Mouse (Mus musculus) heart, postnatal 36 days (tissue): ENCODE measurements around the gene Fas. TPM values are rescaled to one million over a fixed set of nuclear protein-coding genes. Genes with fewer than 3 reads are reported as not detected.

ENCODE experiments used
- DNase-seq, 2 experiments: peaks; one replicate each; pipeline ENCODE4 v3.0.0; 2021 to 2022
- intact Hi-C: fragments of 180-260 bp; cut with DNase I; formaldehyde crosslinking; loops from one replicate; pipeline ENCODE4 v1.15.1; 2025
- total RNA-seq, 2 experiments: library from RNA; stranded (reverse); gene quantifications; 2 replicates each; pipeline ENCODE4 v1.2.3; 2021

Gene Fas
- 10 to 100 TPM; 15.0 to 15.7 TPM for total RNA-seq

GRCm38 (mm10) chr19:34289948-34290789, at the start of gene Fas:
TSS of gene Fas (plus strand) at chr19:34290666.
- intact Hi-C loops: loop anchor here (5.0 kb wide), 1 partner anchor 37 kb away; no protein-coding TSS in a partner anchor
- DNase-seq: peak; percentile 80 to 83

DNA sequence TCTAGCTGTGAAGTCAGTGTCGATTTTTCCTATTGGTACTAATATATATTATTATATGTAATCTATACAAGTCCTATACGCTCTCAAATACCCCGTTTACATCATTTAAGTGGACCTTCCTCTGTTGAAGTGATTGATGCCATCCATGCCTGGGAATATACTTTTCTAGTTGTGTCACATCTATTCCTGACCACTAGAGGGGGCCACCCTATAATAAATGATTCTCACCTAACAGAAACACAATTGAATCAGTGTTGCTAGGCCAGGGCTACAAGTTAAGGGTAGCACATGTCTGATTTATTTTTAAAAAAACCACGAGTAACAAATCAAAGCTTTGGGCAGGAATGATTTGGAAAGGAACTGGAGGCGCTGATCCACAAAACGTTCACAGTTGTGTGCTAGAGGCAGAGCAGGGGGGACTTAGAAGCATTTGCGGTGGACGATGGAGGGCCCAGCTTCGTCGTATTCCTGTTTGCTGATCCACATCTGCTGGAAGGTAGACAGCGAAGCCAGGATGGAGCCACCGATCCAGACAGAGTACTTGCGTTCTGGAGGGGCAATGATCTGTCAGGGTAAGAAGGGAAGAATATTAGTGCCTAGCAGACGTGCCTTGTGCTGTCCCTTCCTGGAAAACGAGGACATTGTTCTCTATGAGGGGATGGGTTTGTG, 49.1 kb upstream of the Fas start:
- no peak for DNase-seq
- intact Hi-C loops: loop anchor here (2.0 to 10.0 kb wide), 2 partner anchors 307 to 533 kb away; no protein-coding TSS in a partner anchor

DNA sequence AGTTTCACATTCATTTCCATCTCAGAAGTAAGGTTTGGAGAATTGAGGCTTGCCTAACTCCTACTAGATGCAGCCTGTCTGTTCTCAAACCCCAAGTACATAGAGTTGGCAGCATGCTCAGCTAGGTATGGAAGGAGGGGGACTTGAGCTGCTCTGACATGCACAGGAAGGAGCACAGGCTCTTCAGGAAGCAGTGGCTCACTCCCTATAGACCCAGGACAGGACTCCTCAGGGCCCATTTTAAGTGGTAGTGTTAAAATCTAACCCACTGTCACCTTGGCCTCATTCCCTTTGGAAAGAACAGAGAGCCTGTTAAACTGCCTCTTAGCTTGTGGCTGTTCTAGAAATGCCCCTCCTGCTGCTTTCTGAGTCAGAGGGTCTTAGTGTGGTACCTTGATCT, 47.5 kb upstream of the Fas start:
- intact Hi-C loops: loop anchor here (10.0 kb wide), 1 partner anchor 532 kb away; no protein-coding TSS in a partner anchor
- no peak for DNase-seq

GRCm38 (mm10) chr19:34244056-34244455, 46.4 kb upstream of the Fas start:
- DNase-seq: peak; percentile 59 to 64
- intact Hi-C loops: loop anchor here (1.0 to 10.0 kb wide), 5 partner anchors 40 to 531 kb away; no protein-coding TSS in a partner anchor

DNA sequence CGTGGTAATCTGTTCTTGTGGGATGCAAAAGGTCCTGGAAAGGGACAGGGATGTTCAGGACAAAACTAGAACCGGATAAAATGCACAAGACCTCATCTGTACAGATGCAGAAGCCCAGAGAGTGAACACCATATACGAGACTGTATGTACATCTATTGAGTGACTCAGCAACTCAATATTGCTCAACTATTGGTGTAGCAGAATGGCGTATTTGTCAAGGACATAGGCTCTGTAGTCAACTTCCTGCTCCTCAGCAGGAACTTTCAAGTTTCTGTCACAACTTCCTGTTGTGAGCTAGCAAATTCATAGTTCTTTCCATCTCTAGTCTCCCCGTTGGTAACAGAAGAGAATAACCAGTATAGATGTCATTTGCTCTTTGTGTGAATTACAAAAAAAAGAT, 41.9 kb upstream of the Fas start:
- intact Hi-C loops: loop anchor here (10.0 kb wide), 1 partner anchor 526 kb away; no protein-coding TSS in a partner anchor
- no peak for DNase-seq

GRCm38 (mm10) chr19:34250621-34251020, 39.8 kb upstream of the Fas start:
- intact Hi-C loops: no loop called here
- no peak for DNase-seq

DNA sequence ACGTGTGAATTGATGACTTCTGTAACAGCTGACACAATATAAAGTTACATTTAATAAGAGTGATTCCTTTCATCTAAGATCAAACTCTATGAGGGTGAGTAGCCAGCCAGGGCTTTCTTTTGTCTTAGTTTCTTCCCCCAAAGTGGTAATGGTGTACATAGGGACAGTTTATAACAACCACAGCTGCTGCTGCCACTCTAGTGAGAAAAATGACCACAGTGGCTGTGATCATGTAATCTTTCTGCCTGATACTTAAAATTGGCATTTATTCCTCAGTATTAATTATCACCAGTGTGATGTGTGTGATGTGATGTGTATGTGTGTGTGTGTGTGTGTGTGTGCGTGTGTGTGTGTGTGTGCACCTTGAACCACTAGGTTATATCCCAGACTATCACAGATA, 38.6 kb upstream of the Fas start:
- no peak for DNase-seq
- intact Hi-C loops: no loop called here

GRCm38 (mm10) chr19:34252450-34252849, 38.0 kb upstream of the Fas start:
- intact Hi-C loops: no loop called here
- DNase-seq: no peak

- intact Hi-C loops: no loop called here
- peak; percentile 15 to 24 for DNase-seq
These were observed 36.2 kb upstream of the Fas start for GRCm38 (mm10) chr19:34254101-34254879.

- DNase-seq: no peak
- intact Hi-C loops: no loop called here
These were observed 35.4 kb upstream of the Fas start, which contains the start of gene Acta2 for GRCm38 (mm10) chr19:34254880-34255681. TSS of gene Acta2 (minus strand) at chr19:34255590.

DNA sequence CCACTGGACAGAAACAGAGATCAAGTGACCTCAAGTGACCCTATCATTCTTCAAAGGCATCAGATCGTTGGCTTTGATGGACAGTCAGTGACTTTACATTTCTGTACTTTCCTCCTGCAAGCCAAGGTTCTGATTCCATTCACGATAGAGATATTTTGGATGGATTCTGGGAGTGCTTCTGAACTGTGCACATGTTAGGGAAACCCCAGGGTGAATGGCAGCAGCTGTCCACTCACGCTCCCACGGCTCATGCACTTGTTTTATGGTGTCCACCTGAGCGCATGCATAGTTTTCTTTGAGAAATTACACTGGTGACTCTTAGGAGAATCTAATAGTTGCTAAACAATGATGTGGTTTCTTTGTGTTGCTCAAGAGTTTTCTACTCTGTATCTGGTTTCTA, 34.3 kb upstream of the Fas start:
- intact Hi-C loops: no loop called here
- DNase-seq: no peak

DNA sequence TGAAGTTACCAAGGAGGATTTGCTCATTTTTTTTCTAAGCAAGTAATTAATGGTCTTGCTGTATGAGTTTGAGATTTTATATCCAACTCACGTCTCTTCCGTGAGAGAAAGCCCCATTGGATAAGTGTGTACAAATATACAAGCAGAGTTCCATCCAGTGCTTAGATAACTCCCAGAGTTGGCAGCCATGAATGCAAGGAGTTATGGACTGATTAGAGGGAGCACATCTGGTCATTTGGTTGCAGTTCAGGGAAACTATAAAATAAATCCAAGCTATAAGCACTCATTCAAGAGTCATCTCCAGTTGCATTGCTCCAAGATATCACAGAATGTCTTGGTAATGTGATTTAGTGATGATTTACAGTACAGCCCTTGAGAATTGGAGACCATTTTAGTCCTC, 33.5 kb upstream of the Fas start:
- intact Hi-C loops: no loop called here
- no peak for DNase-seq

DNA sequence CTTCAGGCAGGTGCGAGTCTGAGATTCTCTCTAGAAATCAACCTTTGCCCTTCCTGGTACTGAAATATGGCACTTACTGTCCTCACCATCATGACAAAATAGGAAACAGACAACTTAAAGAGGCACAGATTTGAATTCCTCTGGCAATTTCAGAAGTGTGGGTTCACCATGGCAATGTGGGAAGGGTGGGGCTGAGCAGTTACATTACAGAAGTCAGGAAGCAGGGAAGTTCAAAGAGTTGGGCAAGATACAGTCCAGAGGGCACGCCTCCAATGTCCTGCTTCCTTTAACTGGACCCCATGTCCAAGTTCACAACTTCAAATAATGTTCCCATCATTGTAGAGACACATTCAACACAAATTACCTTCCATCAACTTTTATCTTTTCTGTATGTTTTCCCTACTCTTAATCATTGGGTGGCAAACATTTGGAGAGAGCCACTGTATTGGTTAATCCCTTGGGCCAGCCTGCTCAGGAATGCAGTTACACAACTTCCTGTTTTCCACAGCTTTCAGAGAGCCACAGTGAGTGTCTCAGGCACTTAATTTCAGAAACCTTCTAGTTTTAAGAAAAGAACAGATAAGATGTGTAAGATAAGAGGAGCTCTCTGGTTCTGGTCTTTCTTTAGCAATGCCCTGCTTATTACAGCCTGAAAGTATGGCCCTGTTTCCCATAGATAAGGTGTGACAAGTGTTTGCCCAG, 28.0 kb upstream of the Fas start:
- intact Hi-C loops: no loop called here
- DNase-seq: no peak

DNA sequence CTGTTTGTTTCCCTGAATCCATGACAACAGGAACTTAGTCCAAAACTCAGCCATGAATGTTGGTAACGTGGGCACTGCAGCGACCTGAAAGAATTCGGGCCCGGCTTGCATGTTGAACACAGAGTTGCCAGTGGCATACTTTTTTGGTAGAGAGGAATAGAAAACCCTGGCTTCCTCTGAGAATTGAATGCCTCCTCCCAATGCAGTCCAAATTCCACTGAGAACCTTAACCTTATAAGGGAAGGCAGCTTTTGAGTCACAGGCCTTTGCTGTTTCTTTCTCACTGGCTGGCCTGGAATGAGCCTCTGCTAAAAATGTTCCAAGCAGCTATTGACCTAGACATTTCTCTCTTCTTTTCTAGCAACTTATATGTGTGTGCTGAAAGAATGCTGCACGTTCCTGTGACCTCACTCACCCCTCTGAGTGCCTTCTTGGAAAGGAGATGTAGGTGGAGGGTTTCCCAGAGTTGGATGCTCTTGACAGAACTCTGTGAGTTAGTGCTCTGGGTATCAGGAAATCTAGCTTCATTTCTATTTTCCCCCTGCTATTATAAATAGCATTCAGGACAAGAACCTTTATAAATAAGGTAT, 24.8 kb upstream of the Fas start:
- intact Hi-C loops: no loop called here
- DNase-seq: peak; percentile 39 to 44

DNA sequence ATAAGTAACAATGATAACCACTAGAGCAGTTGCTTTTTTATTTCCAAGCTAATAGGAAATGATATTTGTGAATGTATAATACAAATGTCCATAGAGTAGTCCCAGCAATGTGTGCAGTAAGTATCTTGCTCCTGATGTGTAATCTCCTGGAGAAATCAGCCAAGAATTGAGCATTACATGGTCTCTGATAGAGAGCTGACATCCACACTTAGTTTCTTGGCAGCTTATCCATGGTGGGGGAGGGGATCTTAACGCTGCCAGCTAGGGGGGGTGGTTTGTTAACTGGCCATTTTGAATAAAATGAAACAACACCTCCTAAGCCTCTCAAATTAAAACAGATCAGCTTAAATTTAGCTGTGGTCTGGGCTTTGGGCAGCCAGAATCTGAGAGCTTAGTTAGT, 21.5 kb upstream of the Fas start:
- intact Hi-C loops: no loop called here

DNA sequence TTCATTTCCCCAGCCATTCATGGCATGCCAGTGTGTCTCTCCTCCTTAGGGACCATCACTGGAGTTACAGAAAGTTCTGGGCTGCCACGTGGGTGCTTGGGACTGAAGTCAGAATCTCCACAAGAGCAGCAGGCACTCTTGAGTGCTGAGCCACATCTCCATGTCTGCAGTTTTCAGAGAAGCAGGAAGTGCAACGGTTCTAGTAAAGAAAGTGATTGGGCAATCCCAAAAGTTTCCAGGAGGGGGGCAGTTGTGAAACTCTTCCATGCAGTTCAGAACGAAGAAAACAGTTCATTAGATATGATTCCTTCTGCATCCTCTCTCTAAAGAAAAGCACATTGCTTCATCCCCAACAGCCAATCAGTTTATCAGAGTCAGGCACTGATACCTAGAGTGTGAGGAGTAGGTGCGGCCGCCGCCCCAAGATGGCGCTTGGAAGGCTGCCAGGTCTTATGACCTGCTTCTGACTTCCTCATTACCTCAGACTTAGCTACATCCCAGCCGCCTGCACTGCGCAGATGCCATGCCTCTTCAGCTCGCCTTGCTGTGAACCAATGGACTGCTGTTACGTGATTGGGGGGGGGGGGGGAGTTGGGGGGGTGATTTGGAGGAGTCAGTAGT, 20.2 kb upstream of the Fas start:
- intact Hi-C loops: no loop called here
- DNase-seq: no peak

More for the DNA sequence above, 21.5 kb upstream of the Fas start:
- DNase-seq: no peak

DNA sequence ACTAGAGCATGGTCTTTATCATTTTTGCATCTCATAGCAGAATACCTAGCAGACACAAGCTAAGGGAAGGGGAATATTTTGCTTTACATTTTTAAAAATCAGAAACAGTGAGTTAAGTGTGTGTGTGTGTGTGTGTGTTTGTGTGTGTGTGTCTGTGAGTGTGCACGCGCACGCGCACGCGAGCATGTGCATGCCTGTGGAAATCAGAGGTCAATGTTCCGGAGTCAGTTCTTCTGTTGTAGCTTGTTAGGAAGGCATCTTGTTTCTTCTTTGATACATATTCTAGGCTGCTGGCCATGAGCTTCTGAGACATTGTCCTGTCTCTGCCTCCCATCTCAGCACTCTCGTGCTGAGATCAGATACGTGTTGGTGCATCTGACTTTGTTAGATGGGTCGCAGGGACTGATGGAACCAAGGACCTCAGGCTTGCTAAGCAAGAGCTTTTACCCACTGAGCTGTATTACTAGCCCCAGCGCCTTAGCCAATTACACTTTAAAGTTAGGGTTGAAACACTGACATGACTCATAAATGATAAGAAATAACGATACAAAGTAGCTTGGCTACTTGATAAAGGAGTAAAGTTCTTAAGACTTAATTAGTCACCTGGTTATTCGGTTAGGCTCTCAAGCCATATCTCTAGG, 19.5 kb upstream of the Fas start:
- intact Hi-C loops: no loop called here
- DNase-seq: no peak

- DNase-seq: no peak
- intact Hi-C loops: no loop called here
These were observed 17.4 kb upstream of the Fas start for GRCm38 (mm10) chr19:34273073-34273472.
